Mouse (Mus musculus): ENCODE measurements around the gene Epha2.

Gene Epha2

GRCm38 (mm10) chr4:141301116-141301553, at the start of gene Epha2:
TSS of gene Epha2 (plus strand) at chr4:141301240.
- peak; percentile 61 for DNase-seq (ENCODE audit: low spot score)

- no peak for DNase-seq (ENCODE audit: low spot score)
Observed at GRCm38 (mm10) chr4:141252641-141253040, 48.4 kb upstream of the Epha2 start.

- DNase-seq (ENCODE audit: low spot score) = no peak
Observed at GRCm38 (mm10) chr4:141254234-141254633, 46.8 kb upstream of the Epha2 start.

DNA sequence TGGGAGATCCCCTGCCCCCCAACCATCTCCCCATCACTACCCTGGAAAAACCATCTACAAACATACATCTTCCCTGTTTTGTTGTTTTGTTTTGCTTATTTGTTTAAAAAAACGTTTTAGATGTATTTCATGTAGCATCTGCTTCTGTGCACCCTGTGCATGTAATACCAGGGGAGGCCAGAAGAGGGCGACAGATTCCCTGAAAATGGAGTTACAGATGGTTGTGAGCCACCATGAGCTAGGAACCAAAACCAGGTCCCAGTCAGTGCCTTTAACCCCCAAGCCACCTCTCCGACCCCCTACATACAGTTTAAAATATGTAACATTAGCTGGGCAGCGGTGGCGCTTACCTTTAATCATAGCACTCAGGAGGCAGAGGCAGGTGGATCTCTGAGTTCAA, 43.6 kb upstream of the Epha2 start:
- DNase-seq (ENCODE audit: low spot score) = no peak

DNA sequence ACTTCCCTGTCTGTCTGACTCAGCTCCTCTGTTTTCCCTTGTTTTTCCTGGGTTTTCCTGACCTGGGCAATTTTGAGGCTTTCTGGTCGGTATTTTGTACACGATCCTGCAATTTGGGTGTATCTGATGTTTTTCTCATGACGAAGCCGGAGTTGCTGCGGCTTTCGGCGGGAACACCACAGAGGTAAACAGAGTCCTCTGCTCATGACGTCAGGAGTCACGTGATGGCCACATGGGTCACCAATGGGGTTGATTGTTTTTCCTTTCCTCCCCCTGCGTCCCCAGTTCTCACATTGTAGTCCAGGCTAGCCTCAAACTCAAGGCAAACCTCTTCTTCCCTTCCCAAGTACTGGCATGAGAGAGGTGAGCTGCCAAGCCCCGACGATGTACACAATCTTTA, 41.6 kb upstream of the Epha2 start:
- no peak for DNase-seq (ENCODE audit: low spot score)

GRCm38 (mm10) chr4:141260007-141260723, 40.9 kb upstream of the Epha2 start:
- no peak for DNase-seq (ENCODE audit: low spot score)

GRCm38 (mm10) chr4:141262906-141263637, 38.0 kb upstream of the Epha2 start:
- DNase-seq (ENCODE audit: low spot score) = no peak

DNA sequence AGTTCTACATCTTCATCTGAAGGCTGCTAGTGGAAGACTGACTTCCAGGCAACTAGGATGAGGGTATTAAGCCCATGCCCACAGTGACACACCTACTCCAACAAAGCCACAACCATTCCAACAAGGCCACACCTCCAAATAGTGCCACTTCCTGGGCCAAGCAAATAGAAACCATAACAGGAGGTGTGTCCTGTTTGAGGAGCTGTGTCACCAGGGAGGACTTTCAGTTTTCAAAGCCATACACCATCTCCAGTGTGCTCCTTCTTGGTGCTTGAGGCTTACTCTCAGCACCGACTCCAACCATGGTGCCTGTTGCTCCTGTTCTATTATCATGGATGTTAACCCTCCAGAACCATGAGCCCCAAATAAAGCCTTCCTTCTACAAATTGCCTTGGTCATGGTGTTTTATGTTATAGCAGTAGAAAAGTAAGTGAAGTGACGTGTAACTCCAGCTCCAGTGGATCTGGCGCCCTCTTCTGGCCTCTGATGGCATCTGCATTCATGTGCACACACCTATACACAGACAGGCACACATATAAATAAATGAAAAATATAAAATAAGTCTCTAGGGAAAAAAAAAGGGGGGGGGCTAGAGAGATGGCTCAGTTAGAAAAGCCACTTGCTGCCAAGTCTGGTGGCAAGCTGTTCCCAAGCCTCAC, 34.9 kb upstream of the Epha2 start:
- DNase-seq (ENCODE audit: low spot score) = no peak

GRCm38 (mm10) chr4:141267250-141267649, 33.8 kb upstream of the Epha2 start:
- DNase-seq (ENCODE audit: low spot score) = no peak

GRCm38 (mm10) chr4:141267837-141268236, 33.2 kb upstream of the Epha2 start:
- DNase-seq (ENCODE audit: low spot score) = no peak

DNA sequence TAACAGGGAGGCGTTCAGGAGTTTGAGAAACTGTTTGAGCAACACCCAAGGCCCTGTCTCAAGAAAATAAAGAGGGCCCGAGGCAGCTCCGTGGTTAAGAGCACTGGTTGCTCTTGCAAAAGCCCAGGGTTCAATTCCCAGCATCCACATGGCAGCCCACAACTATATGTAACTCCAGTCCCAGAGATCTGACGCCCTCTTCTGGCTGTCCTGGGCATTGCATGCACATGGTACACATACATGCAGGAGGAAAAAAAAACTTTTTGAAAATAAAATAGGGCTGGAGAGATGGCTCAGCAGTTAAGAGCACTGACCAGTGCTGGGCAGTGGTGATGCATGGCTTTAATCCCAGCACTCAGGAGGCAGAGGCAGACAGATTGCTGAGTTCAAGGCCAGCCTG, 32.7 kb upstream of the Epha2 start:
- no peak for DNase-seq (ENCODE audit: low spot score)

GRCm38 (mm10) chr4:141269080-141269479, 32.0 kb upstream of the Epha2 start:
- no peak for DNase-seq (ENCODE audit: low spot score)

DNA sequence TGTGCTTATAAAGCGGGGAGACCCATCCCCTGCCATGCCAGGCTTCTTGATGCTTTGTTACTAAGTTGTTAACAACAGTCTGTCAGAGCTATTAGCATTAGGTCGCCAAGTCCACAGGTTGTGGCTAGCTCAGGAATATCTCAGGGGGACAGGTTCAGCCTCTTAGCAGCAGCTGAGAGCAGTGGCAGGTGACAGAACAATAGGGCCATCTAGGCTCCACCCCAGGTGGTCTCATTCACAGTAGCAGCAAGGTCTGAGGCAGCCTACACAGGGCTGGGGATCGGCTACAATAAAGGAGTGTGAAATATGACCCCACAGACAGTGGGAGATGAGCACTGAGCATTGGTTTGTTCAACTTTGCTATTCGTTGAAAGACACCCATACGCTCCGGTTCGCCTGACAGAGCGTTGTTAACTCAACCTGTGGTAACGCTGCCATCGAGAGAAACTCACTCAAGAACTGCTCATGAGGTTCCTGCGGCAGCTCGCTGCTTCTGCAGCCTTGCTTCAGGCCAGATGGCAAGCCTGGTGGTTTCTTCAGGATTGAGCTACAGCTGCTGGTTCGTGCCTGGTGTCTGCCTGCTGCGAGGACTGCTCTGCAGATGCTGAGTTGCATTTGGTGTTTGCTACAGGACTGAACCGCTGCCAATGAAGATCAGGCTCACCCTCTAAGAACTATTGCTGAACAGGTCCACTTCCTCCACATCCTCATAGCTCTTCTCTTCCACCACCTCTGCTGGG, 30.7 kb upstream of the Epha2 start:
- no peak for DNase-seq (ENCODE audit: low spot score)

- DNase-seq (ENCODE audit: low spot score) = no peak
Observed at GRCm38 (mm10) chr4:141271228-141271627, 29.8 kb upstream of the Epha2 start.

GRCm38 (mm10) chr4:141271721-141272120, 29.3 kb upstream of the Epha2 start:
- no peak for DNase-seq (ENCODE audit: low spot score)

DNA sequence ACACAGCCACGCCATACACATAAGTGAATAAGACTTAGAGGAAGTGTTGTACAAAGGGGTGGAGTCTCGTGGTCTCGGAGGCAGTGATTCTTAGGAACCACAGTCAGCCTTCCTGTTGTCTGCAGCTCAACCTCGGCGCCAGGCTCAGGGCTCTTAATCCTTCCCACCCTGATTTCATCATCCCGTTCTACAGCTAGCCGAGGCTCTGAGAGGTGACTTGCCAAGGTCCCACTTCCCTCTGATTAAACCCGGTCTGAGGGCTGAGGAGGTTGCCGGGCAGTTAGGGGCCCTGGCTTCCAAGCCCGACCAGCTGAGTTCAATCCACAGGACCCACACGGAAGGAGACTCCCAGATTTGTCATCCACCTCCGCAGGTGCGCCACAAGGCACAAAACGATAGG, 28.2 kb upstream of the Epha2 start:
- DNase-seq (ENCODE audit: low spot score) = no peak

- DNase-seq (ENCODE audit: low spot score) = peak; percentile 67
Observed at GRCm38 (mm10) chr4:141273296-141273695, 27.7 kb upstream of the Epha2 start.

GRCm38 (mm10) chr4:141274485-141275341, 26.3 kb upstream of the Epha2 start:
- DNase-seq (ENCODE audit: low spot score) = no peak

GRCm38 (mm10) chr4:141277157-141277556, 23.9 kb upstream of the Epha2 start:
- no peak for DNase-seq (ENCODE audit: low spot score)

DNA sequence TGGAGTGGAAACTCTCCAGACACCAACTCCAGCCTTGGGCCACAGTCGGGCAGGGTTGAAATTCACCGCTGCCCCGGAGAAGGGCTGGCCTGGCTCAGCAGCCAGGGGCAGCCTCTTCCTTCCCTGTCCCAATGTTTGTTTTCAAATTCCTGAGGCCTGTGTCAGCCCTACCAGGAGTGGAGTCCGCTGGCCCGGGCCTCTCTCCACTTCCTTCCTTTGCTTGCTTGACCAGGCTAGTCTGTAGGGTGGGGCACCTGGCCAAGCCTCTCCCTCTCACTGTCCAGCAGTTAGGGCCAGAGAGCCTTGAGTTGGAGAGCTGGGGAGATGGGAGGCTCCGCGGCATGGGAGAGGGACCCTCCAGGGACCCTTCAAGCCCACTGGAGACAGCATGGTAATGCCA, 22.9 kb upstream of the Epha2 start:
- peak; percentile 52 for DNase-seq (ENCODE audit: low spot score)

DNA sequence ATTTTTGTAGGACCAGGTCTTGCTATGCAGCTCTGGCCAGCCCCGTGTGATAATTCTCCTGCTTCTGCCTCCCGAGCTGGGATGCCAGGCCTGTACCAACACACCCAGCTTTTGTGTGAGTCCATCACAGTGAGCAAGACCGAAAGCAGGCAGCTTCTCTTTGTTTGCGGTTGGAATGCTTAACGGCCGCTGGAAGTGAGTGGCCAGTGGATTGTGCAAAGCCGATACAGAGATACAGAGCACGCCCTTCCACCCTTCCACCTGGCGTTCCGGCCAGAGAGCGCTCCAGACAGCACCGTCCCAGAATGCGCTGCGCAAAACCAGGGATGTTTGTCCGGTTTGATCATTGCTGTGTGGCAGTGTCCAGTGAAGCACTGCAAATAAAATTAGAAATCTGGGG, 21.7 kb upstream of the Epha2 start:
- DNase-seq (ENCODE audit: low spot score) = no peak

All from ovary, postnatal 10 days (tissue).